Mouse (Mus musculus) gastrocnemius, postnatal 36 days (tissue): Measurements from ENCODE around the gene Cyp26b1. TPM values are rescaled to one million over a fixed set of nuclear protein-coding genes. Genes with fewer than 3 reads are reported as not detected.

ENCODE experiments used
- DNase-seq, 2 experiments: peaks; one replicate each; pipeline ENCODE4 v3.0.0; 2022
- intact Hi-C: fragments of 180-260 bp; cut with DNase I; formaldehyde crosslinking; loops from one replicate; pipeline ENCODE4 v1.15.1; 2025
- total RNA-seq, 2 experiments: library from RNA; stranded (reverse); gene quantifications; 2 replicates each; pipeline ENCODE4 v1.2.3; 2021

Cyp26b1 gene
- total RNA-seq, 2 experiments from 2014 or later: 4.2 to 4.9 TPM

DNA sequence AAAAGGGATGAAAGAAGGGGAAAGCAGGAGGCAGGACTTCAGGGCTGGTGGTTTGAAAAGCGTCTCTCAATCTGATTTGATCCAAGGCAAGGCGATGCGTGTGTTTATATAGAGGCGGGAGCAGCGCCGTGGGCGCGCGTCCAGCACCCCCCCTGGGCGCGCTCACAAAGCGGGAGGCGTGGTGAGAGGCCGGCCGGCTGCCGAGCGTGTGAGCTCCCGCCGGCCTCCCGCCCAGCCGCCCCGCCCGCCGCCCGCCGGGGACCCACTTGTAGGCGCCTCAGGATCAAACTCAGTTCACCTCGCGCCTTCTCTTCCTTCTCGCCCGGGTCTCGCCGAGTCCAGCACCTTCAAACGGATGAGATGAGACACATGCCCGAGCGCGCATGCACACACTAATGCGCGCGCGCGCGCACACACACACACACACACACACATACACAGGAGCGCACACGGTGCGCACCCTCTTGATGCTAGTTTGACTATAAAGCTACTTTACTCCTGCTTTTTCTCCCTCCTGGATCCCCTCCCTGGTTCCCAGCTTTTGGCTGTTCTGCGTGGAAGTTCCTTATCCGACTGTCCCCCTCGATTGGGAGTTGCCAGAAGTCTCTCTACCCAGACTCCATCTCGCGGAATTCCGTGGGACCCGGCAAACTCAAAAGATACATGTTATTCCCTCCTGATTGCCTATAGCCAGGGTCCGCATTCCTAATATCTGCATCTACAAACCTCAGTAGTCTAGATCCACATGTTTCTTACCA, 4.6 kb downstream of the Cyp26b1 start:
- intact Hi-C loops: loop anchor here (10.0 kb wide), 1 partner anchor 324 kb away; no protein-coding TSS in a partner anchor

DNA sequence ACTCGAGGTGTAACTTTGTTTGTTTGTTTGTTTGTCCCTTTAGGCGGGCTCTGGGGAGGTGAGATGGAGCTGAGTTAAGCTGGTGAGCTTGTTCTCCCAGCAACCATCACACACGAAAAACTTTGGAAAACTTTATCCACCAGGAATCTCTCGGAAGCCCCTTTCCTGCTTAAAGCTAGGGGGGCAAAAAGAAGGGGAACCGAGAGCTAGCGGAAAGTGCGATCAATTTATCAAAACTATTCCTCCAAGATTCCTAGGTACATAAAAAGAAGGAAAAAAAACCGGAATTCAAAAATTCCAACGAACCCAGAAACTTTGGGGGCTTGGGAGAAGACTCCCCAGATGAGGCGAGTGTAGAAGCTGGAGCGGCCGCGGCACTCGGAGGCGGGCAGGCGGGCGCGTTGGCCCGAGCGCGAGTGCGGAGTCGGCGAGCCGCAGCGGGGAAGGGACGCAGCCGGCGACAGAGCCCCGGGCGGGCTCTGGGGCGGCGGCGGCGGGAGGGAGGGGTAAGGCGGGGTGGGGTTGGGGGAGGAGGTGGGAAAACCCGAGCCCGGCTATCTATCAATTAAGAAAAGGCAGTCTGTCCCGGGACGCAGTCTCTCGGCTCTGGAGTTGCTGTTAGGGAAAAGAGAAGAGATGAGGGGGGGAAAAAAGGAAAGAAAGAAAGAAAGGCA, 5.3 kb downstream of the Cyp26b1 start:
- peak in 1 of 2 experiments; percentile 13 for DNase-seq
- intact Hi-C loops: loop anchor here (10.0 kb wide), 1 partner anchor 324 kb away; no protein-coding TSS in a partner anchor

More for the DNA sequence above, 4.6 kb downstream of the Cyp26b1 start:
- DNase-seq: peak in 1 of 2 experiments; percentile 41

DNA sequence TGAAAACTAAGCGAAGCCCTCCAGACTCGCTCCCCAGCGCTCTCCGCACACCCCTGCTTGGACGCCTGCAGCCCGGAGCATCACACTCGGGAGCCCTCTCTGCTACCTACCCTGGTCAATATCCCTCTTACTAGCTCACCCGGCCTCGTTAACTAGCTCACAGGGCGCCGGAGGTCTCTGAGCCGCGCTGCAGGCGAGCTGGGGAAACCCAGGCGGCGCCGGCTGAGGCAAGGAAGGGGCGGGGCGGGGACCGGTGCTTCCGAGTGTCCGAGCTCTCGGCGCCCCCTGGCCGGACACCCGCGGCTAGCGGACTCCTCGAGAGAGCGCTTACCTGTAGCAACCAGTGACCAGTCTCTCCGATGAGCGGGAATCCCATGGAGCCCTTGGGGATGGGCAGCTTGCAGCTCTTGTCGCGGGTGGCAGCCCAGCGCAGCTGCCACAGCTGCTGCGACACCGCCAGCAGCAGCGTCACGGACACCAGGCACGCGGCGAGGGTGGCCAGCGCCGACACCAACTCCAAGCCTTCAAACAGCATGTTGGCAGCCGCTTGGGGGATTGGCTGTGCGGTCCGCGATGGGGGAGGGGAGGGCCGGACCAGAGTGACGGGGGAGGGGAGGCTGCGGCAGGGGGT, 6.1 kb downstream of the Cyp26b1 start:
- peak; percentile 35 to 53 for DNase-seq
- intact Hi-C loops: loop anchor here (10.0 kb wide), 1 partner anchor 323 kb away; no protein-coding TSS in a partner anchor

DNA sequence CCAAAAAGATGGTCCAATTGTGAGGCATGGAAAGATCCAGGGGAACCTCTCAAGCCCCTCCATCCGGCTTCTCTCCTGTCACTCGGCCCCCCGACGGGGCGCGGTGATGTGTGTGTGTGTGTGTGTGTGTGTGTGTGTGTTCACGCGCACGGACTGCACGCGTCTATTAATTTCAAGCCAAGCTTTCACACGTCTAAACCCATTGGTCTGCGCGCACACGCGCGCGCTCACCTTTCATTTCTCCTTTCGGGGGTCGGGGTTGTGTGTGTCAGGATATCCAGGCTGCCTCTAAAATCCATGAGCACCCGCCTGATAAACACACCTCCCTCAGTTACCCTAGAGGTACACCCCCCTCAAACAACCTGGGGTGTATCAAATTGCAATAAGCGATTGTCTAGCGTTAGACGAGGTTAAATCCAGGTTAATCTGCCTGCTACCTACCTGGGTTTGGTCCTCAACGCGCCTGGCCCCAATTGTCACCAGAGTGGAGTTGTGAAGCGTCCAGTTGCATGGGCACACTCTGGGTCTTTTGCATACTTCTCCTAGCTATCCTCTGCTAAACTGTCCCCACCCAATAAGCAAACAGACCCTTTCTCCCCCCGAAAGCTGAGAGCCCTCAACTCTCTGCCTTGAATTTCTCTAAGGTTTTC, 7.0 kb downstream of the Cyp26b1 start:
- DNase-seq: peak in 1 of 2 experiments; percentile 13
- intact Hi-C loops: loop anchor here (10.0 kb wide), 1 partner anchor 322 kb away; no protein-coding TSS in a partner anchor

DNA sequence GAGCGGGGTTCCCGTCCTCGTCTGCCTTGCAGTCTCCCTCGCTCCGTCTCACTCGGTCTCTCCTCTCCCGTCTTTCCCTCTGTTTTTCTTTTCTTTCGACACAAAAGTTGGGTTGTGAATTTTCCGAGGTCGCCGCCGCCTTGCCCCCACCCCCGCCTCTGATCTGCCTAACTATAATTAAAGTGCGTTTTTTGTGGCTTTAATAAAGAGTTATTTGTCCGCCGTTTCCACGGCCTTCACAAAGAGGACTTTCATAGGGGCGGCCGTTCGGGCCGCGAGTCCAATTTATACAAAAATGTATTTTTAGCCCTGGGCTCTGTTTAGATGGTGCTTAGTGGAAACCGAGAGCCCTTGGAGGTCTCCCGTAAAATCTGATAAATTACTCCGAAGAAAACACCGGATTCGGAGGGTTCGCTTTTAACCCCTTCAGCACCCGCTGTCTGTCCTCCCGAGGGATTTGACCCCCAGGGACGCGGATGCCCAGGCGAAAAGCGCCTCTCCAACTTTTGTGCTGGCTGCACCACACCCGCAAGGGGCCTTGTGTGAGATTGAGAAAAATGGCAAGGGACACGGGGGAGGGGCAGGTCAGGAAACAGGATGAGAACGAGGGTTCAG, 7.9 kb downstream of the Cyp26b1 start:
- intact Hi-C loops: loop anchor here (10.0 kb wide), 1 partner anchor 321 kb away; no protein-coding TSS in a partner anchor
- DNase-seq: no peak

DNA sequence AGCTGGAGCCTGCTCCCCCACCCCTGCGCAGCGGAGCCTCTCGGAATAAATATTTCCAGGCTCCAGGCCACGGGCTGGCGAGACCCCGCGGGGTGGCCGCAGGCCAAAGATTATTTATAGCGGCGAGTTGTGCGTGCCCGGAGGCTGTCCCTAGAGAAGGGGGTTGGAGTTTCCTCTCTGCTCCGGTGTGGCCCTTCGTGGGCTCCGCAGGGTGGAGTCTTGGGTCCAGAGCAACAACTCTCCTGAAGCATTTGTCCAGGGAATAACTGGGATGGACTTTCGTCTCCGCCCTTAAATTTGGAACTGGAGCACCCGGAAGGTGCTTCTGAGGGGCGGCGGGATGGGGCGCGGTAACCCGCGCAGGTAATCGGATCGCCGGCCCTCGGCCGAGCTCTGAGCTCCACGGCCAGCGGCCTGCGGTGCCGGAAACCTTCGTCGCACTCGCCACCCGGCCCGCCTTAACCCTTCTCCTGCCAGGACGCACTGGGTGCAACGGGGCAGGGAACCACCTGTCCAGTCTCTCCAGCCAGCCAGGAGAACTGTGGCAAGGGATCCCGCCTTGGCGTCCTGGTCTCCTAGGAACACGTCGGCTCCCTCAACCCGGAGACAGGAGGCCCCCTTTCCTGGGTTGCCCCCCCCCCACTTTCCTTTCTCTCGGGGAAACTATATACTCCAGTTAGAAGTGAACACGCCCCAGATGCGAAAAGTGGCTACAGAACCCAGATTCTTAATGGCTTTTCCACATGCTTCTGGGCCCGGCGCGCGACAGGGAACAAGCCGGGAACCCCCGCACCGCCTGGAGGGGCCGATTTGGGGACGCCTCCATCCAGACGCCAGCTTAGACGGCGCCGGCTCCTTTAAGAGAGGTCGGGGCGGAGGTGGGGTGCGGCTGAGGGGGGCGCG, 8.7 kb downstream of the Cyp26b1 start:
- DNase-seq: peak; percentile 66 to 73
- intact Hi-C loops: loop anchor here (5.0 to 10.0 kb wide), 2 partner anchors 320 to 488 kb away; no protein-coding TSS in a partner anchor

DNA sequence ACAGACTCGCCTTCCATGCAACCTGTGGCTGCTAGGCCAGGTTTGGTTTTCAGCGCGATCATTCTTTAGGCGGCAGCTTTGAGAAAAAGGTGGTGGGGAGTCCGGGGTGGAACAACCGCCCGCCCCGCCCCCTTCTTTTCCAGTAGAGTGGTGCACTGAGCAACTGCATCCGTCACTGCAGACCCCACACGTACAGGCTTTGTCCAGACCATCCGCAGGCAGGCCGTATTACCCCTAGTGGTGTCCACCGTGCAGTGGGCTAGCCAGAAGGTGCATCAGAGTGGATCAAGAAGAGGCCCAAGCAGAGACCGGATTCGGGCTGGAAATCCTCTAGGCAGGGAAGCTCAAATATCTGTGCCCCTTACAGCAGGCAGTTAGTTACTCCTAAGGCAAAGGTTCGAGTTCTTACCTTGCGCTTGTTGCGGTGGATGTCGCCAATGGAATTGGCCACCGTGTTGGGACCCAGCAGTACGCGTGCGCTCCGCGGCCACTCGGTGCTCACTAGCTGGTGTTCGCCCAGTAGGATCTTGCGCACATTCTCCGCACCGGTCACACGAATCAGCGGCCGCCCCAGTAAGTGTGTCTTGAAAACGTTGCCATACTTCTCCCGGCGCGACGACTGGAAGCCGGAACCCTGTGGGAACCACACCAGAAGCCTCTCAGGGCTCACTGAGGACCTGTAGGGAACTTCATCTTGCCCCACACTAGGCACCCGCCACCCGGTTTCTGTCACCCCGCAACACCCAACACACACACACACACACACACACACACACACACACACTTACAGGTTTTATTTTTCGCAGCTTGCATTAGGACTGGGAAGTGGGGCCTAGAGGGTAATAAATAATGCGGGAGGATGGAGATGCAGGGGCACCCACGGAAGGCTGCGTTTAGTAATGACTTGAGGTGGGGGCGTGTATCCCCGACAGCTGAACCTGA, 9.6 kb downstream of the Cyp26b1 start:
- intact Hi-C loops: loop anchor here (5.0 to 10.0 kb wide), 2 partner anchors 319 to 487 kb away; no protein-coding TSS in a partner anchor
- peak in 1 of 2 experiments; percentile 38 for DNase-seq

DNA sequence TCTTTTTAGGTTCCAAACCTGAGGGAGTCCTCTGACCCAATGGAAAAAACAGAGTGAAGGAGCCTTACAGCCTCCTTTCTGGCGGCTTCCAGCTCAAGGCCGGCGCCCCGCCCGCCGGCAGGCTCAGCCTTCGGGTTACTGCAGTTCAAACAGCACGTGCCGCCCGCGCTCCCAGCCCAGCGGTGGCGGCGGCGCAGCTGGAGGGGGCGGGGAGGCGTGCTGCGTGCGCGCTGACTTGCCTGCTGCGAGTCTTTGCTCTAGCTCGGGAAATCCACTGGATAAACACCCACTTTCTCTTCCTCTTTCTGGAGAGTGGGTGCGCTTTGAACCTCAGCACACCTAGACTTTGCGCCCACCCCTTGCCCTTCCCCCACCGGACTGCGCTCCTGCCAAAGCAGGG, 10.3 kb downstream of the Cyp26b1 start:
- DNase-seq: peak; percentile 57 to 66
- intact Hi-C loops: loop anchor here (5.0 to 10.0 kb wide), 2 partner anchors 319 to 486 kb away; no protein-coding TSS in a partner anchor

DNA sequence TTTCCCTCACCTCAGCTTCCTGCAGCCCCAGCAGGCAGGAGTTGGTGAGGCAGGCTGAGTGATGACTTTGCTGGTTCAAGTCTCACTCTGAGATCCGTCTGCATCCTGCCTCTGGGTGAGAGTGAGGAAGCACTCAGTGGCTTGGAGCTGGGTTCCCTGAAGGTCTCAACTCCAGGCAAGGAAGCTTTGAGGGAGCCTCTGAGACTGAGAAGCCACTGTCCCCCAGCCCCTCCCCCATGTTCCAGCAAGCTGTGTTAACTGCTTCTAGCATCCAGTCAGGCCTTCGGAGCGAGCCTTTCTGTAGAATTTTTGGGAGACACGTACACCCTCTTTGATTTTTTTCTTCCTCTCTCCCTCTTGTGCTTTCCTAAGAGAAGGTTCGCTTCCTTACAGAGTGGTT, 10.9 kb downstream of the Cyp26b1 start:
- intact Hi-C loops: loop anchor here (5.0 to 10.0 kb wide), 2 partner anchors 318 to 486 kb away; no protein-coding TSS in a partner anchor
- no peak for DNase-seq

DNA sequence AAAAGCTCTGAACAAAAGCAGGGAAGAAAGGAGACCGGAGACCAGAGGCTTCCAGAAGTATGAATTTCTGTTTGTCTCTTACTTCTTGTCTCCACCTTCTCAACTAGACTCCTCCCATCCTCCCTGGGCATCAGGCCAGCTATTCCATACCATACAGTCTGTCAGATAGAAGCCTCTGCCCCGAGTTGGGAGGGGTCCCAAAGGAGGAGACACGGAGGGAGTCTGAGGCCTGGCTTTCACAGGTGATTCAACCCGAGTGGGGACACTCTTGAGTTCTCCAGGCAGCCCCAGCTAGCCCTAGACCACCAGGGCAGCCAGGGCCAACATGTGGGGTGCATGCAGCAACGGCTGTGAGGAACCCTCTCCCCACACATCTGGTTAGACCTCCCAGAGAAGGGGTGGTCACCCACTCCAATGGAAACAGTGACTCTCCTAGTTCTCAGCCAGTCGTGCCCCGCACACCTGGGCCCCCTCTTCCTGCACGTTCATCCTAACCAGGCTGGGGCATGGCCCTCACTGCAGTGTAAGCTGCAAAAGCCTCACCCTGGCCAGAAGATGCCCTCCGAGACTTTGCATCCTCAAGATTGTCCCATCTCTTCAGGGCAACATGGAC, 11.8 kb downstream of the Cyp26b1 start:
- intact Hi-C loops: loop anchor here (5.0 to 10.0 kb wide), 2 partner anchors 317 to 485 kb away; no protein-coding TSS in a partner anchor
- DNase-seq: no peak

DNA sequence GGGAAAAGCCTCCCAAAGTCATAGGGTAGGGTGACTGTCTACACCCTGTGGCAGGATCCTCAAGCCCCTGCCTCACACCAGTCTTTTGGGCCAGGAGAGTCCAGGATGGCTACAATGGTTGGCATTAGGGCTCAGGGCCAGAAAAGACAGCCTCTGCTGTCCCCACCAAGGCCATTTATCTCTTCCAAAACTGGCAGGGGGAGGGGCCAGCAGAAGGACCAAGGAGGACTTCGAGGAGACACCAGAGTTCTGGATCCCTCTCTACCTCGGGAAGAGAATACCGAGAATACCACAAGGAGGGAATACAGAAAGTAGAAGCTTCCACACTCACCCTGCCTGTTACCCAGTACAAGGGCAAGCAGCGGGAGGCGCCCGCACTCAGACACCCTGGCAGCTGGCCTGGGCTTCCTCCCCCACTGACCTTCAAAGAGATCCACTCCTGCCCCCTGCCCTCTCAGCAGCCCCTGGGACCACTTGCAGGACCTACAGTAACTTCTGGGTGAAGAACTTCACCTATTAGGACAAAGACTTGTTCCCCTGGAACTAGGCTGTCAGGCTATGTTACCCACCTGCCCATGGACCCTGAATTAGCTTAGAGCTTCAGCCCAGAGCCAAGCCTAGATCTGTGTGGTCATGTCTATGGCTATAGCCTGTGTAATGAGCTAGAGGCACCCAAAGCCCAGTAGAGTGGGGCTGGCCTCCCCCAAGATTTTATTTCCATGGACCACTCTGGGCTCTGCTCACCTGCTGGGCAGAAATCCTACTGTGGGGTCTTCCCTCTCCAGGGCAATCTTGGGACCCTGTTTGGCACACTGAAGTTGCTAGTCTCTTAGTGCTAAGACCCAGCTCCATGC, 12.5 kb downstream of the Cyp26b1 start:
- intact Hi-C loops: loop anchor here (5.0 to 10.0 kb wide), 2 partner anchors 316 to 484 kb away; no protein-coding TSS in a partner anchor
- DNase-seq: no peak

DNA sequence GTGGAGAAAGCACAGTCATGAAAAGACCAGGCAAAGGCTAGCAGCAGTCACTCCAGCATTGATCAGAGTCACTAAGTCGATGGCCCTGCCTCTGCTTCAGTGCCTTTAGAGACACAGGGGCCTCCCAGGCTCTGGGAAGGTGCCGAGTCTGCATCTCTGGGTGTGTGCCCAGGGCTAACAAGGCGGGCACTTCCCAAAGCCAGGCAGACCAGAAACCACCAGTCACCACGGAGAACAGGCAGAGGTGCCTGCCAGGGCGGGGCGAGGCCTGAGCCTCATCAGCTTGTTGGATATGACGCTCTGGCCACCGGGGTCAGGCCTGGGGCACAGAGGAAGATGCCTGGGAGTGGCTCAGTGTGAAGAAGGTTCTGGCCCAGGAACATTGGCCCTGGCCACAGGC, 14.2 kb downstream of the Cyp26b1 start:
- intact Hi-C loops: loop anchor here (5.0 to 10.0 kb wide), 2 partner anchors 257 to 335 kb away; no protein-coding TSS in a partner anchor
- DNase-seq: no peak

DNA sequence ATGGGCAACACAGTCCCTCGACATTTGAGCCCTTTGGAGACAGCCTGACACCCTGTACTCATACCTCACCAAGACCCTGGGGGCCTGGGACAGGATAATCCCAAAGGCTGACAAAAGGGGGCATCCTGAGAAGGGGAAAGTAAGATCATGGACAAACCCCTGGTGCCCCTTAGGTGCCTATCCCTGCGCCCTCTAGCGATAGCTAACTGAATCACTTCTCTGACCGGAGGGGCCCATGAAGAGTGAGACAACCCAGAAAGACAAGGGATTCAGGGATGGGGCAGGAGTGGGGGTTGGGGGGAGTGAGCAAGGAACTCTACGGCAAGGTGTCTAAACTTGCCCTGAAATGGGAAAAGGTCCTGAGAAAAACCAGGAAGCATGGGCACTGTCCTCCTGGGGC, 14.8 kb downstream of the Cyp26b1 start:
- DNase-seq: no peak
- intact Hi-C loops: loop anchor here (5.0 to 10.0 kb wide), 2 partner anchors 257 to 336 kb away; no protein-coding TSS in a partner anchor

DNA sequence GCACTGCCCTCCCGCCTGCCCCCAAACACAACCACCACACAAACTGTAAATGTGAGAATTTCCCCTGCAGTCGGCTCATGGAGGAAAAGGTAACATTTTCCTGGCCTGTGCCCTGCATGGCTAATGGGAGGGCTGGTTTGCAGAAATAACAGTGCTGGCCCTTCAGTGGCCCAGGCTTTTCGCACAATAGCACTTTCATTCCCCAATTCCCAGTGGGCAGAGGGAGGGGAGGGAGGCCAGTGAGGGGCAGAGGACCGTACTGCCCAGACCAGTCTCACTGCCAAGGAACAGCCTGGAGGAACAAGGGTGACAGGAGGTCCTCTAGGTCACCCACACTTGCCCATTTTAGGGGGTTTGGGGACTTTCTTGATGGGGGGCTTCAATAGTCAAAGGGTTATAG, 15.8 kb downstream of the Cyp26b1 start:
- DNase-seq: no peak
- intact Hi-C loops: loop anchor here (5.0 to 10.0 kb wide), 2 partner anchors 256 to 337 kb away; no protein-coding TSS in a partner anchor

DNA sequence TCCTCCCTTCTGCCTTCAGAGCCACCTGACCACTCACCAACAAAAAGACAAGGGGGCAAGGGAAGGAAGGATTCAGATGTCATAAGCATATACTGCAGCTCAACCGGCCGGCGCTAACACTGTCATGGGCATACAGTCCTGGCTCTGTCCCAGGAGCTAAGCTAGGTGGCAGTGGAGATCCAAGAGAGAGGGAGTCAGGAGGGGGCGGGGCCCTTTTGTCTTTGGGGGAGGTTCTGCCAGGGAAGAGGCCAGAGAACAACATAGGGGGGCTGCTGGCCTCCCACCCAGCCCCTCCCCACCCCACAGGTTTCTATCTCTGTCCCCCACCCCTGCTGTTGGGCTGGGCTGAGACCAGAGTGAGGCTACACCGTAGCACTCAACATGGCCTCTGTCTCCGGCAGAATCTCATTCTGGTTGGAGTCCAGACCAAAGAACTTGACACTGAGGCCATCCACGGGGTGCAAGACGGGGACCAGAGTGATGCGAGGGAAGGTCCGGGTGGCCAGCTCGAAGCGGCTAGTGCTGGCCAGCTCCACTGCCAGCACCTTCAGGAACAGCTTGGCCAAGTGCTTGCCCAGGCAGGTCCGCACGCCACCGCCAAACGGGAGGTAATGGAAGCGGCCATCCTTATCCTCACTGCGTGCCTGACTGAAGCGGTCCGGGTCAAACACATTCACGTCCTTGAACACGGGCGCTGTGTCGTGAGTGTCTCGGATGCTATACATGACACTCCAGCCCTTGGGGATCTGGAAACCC, 19.6 kb downstream of the Cyp26b1 start:
- no peak for DNase-seq
- intact Hi-C loops: loop anchor here (10.0 kb wide), 1 partner anchor 341 kb away; no protein-coding TSS in a partner anchor
